Mouse (Mus musculus): ENCODE measurements around the gene Fap.

Gene Fap

DNA sequence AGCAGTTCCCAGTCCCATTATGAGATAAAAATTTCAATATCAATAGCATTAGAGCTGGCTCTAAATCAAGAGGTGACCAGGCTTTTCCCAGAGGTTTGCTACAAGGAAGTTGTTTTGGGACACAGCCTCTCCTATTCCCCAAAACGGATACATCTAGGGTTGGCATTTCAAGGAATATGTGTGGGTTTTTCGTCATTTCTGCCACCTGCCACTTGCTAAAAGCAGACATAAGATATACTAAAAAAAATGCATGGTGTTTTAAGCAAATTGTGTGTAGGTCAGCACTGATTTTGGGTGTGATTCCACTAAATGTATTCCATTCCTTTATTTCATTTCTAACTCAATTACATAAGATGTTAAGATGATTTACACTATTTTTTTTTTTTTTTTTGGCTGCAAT lies 56.1 kb downstream of the Fap start:
- no peak for DNase-seq

DNA sequence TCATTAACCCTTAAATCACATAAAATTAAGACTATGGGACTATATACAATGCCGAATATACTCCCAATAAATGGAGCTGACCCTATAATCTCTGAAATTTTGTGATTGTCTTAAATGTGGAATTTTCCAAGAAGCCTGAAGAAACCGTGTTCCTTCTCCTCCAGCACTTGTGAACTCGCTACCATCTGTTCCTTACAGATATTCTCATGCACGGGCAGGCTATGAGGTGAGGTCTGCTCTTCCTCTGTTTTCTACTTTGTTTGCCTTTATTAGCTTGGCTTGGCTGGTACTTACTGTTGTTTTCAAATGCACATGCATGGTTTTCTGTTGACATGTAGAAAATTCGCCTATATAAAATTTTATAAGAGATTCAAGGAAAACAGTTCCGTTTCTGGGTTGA lies 59.4 kb downstream of the Fap start:
- DNase-seq: no peak

DNA sequence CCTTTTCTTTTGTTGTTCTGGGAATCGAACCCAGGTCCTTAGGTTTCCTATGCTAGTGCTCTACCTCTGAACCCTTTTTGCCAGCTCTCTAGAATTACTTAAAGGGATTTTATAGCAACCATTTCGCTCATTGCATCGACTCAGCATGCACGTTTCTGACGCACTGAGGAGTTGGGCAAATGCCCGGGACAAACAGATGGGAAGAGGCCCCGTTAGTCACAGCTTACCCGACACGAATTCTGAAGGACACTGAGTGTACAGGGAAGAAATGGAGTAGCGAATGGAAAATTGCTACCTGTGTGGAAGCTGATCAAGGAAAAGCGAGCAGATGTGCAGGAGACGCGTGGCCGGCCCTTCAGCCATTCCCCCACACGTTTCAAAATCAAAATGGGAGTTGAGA lies 60.4 kb downstream of the Fap start:
- DNase-seq: no peak

DNA sequence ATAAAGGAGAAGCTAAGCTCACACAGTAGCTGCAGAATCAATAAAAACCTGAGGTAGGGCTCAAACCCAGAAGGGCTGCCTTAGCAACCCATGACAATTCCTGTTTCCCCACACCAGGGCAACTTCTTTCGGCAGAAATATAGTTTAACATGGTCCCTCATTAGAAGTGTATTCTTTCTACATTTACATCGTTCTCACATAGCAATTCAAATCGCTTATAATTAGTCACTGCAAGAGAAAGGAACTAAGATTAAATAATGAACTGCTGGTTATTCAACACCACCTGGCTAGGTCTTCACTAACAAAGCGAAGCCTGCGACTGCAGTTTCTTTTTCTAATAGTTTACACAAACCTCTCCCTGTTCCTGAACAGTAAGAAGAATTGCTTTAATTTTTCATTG lies 66.7 kb downstream of the Fap start:
- no peak for DNase-seq

DNA sequence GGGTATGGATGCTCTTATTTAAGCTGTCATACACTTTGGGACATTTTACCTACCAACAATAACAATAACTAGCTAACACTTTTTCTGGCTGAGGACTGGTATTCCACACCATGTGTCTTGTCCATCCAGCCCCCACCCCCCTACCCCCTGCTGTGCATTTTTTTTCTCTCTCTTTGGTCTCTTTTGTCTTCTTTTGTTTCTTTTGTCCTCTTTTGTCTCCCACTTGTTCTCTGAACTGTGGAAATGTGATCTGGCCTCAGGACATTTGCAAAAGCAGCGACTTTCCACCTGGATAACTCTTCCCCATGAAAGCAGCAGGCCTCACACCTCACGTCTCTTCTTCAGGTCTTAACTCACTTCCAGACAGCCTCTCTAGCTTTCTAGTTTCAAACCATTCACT lies 67.4 kb downstream of the Fap start:
- DNase-seq: no peak

DNA sequence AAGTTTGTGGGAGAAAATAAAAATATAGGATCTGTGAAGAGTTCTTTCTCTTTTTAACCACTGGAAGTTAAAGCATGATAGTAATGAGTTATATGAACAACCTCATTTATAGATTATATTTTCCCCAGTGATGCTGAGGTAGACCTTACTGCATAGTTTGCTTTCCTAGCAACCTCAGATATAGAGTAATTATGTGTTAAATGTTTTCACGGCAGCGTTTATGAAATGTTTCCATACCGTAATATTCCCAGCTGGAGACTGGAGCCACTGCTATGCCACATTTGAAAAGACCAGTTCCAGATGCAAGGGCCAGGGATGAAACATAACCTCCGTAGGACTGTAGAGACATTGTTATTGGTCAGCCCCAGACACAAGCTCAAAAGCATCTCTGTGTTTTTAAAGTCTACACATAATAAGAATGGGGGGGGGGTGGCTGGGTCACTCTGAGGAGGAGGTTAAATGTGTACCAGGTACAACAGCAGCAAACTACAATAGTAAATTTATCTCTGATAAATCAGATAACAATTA lies 69.5 kb downstream of the Fap start:
- DNase-seq: no peak

DNA sequence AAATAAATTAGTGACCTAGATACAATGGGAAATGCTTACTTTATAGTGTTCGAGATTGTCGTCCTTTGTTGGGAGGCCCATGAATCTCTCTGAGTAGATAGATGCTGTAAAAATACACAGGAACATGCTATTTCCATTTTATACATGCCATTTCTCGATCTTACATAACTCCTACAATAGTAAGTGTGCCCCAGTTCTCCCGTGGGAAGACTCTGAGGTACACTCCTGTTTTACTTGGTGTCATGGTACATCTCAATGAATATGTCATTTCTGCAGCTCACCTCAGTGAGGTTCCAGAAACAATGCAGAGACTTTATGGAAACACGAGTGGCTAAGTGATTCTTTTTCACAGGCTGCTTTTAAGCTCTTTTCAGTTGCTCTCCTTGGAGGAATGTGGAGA lies 70.5 kb downstream of the Fap start:
- DNase-seq: no peak

DNA sequence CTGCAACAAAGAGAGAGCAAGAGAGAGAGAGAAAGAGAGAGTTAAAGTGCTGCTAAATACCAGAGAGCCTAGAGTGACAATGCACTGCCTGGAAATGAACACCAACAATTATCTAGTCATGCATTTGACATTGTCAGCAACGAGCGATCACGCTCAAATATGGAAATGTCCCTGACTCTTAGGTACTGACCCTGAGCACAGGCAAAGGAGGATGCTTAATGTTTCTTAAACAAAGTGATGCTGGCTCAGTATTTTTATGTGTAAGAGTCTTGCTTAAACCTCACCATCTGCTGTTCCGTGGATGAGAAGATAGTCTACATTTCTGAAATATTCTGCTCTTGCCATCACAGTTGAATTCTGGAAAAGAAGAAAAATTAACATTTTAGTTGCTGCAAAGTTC lies 71.4 kb downstream of the Fap start:
- DNase-seq: no peak

DNA sequence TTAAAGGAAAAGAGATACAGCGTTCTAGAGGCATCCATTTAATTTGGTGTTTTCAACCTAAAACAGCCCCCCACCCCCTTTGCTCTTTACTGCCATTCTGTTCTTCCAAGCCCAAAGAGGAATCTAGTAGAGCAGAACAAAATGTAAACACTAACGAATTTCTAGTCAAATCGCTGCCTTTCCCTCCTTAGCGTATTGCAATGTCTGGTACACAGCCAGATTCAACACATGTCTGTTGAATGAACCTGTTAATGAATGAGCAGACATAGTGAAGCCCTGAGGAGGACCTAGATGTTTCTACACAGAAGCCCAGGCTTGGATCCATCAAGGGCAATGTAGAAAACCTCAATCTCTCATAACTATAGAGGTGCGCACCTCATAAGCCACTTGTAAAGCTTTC lies 75.1 kb downstream of the Fap start:
- no peak for DNase-seq

DNA sequence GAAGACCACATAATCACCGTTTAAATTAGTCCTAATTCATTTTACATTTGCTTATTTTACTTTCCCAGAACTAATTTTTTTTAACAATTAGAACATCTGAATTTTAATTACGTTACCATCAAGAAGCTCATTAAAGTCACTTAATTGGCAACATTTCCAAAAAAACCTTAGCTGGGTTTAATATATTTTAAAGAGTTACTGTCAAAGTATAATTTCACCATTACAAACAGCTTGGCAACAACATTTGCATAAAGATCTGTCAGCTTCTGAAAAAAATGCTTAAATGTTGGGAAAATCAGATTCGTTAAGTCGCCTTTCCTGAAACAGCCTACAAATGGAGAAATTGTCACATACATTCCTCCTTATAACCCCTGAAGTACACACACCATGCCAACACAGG lies 75.8 kb downstream of the Fap start:
- no peak for DNase-seq

DNA sequence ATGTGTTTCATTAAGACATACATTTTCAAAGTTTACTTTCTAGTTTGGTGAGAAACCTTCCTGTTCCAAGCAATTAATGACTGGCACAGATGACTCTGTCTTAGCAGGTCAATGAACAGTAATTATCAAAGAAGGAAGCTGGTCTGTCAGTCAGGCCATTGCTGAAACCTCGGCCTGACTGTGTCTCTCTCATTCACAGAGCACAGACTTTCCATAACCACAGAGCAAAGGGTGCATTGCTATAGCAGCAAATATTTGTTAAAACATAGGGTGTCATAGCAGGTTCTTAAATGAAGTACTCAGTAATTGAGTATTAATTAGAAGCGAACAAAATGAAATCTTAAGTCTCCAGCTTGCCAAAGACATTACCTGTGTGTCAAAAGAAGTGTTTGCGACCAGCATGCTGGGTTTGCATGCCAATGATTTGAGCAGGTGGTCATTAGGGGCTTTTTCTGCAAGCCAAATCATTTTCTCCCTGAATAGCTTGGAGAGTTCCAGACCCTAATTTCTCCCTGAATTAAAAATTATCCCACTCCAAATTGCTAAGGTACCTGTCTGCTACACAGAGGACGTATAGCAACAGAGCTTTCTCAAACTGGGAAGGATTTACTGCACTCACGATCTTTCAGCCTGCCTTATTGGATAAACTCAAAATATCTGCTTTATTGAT lies 76.4 kb downstream of the Fap start:
- no peak for DNase-seq

DNA sequence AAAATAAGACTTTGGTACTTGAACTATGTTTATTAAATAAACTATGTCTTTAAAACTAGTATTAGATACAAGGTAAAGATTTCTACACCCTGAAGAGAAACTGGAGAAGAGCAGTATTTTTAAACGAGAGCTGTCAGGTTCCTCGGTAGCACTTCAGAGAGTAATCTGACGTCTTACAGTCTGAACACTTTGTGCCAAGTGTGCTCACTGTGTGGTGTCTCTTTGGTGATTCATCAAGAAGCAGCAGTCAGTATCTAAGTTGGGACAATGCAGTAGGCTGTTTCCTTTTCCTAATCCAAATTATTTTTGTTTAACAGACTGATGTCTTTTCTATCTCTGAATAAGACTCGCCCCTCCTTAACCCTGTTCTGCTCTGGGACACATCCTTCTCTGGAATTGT lies 78.5 kb downstream of the Fap start:
- no peak for DNase-seq

DNA sequence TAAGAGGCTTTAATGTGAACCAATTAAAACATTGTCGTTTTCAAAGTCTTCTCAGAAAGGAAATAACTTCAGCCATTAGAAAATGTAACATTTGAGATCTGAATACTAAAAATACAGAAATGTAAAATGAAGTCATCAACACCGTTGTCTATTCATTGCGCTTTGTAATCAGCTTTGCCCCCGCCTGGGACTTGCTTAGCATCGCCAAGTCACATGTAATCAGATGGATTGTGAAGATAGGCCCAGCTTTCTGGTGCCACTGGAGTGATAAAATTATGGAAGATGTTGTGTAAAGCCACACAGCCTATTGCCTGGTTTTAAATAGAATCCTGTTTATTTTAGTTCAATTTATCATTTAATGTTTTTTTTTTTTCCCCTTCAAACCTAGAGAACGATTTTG lies 84.0 kb downstream of the Fap start:
- DNase-seq: no peak

DNA sequence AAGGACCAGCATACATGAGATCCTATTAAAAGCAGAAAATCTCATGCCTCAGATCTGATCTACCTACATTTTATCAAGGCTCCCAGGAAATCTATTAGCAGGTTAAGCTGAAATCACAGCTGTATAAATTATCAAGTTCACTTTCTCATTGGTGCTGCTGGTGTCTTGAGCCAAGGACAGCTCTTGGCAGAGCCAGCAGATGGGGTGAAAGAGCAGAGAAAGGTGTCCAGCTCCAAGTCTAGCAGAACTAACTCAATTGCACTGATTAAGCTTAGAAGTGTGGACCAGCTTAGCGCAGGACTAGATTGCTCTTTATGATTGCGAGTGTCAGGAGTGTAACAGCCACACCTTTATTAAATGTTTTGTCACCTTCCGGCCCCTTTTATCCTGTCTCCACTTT lies 89.0 kb downstream of the Fap start:
- peak; percentile 18 for DNase-seq

DNA sequence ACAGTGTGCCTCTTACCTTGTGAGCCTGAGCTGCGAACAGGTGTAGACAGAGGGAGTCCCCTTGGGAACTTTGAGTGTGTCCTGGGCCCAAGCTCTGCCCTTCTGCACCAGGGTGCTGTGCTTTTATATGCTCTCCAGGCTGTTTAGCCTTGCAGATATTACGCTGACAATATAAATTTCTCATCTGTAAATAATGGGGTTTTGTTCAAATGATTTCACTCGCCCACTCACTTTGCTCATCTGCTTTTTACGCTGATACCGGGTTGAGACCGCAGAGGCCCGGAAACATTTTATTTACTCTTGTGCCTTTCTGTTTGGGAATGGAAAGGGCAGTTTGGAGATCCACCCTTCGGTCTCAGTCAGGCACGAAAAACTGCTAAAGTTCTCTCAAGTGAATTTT lies 90.3 kb downstream of the Fap start, which contains the start of gene Gcg:
TSS of gene Gcg (minus strand) at position 101 of the 400 bp plus-strand sequence.
- DNase-seq: no peak

DNA sequence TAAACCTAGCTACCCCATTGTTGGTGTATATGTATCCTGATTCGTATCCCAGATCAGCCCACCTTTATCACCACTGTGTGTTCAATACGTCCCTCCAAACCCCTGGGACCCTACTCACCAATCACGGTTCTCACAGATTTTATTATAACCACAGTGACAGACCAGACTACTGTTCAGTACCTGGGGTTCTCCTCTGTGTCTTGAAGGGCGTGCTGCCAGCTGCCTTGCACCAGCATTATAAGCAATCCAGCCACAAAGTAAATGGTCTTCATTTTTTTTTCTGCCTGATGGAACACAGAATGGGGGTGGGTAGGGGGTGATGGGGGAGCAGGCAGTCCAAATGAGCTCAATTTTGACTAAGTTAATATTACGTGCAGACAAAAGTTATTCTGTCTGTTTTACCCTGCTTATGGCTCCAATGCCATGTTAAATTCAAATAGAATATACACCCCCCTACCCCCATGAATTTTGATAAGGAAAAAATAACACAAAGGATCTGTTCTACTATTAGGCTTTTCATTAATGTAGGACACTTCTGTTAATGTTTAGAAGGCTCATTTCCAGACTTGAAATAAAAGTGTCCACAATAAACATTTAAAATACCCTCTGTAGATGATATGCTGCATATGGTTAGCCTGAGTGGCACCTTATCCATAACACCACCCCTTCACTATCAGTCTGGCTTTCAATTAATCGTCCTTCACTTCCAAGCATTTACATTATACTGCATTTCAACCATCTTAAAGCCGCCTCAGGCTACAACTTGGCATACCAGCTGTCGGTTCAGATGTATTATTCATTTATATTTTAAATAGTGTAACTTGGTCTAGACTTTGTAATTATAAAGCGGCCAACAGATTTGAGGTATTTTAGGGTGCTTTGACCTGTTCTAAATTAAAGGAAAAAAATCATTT lies 93.3 kb downstream of the Fap start:
- no peak for DNase-seq

DNA sequence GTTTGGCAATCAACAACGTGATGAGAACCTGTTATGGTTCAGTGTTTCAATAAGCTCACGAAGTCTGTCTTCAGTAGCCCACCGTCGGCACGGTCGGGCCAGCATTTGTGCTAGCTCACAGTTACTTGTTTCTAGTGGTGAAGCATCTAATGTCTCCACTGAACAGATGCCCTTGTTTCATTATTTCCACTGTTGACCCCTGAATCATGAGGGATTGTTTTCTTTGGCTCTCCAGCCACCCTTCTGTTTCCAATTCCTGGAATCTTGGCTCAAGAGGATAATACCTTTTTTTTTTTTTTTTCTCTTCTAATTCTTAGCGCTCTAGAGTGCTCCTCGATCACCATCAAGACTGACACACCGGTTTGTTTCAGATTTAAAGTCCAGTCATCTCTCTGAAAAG lies 104.3 kb downstream of the Fap start:
- no peak for DNase-seq

DNA sequence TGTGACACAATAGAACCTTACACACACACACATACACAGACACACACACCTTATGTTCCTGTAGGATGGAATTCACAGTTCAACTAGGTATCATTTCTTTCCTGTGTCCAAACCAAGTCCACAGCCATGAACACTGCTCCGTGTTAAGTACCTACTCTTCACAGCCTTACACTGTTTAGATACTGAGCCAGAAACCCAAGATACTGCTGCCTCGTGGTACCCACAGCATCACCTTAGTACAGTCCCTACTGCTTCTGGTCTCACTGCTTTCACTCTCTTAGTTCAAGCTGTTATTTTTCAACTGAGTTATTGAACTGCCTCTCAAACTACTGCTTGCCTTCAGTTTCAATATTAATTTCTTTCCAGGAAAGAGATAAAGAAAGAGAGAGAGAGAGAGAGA lies 110.6 kb downstream of the Fap start:
- no peak for DNase-seq

DNA sequence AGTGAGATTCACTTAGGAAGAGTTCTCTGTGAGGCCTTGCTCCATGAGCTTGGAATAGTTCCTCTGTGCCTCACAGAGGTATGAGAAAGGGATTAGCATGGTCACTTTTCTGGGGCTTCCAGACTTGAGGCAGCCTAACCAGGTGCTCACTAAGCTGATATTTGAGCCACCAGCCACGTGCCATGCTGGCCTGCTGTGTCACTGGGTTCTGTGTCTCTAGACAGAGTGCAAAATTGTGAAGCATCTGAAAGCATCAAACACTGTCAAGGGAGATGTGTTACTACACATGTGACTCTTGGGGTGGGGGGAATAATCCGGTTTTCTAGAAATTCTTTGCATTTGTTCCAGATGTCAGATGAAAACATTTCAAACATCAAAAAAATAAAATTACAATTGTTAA lies 111.7 kb downstream of the Fap start:
- no peak for DNase-seq

DNA sequence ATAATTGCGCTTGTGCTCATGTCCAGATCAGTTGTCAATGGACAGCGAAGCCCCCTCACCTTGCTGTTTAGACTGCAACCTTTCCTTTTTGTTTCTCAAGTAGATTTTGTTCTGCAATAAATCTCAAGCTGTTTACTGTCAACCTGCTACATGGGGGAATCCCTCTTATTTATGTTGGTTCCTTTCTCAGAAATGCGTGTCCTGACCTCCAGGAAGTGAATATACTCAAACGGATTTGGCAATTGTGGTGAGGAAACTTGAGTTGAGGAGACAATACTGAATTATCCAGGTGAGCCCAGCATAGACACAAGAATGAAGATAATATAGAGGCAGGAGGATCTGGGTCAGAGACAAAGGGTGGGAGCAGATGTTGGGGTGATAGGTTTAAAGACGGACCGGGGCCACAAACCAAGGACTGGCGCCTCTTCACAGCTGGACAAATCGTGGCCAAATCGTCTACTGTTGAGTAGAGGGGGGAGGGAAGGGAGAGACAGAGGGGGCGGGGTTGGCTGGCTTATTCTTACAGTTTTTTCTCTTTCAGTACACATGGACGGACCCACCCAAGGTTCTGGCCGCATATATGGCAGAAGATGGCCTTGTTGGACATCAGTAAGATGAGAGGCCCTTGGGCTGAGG lies 112.9 kb downstream of the Fap start:
- DNase-seq: no peak

DNA sequence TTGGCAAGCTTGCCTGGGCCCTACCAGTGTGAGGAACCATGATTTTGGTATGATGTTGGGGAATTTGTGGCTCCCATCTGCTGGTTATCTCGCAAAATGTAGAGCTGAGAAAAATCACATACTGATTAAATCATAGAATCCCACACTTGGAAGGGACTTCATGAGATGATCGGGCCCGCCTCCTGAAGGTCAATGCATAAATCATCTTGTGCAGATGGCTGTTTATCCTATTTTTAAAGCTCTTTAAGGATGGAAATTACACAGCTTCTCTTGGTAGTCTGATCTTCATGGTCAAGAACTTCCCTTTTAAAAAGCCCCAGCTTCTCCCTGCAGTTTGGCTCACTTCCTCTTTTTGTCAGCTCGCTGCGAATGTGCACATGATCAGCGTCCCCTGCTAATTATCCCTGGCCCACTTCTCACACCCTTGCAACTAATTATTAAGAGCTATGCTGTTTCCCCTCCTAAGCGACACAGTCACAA lies 113.6 kb downstream of the Fap start:
- peak; percentile 25 for DNase-seq

DNA sequence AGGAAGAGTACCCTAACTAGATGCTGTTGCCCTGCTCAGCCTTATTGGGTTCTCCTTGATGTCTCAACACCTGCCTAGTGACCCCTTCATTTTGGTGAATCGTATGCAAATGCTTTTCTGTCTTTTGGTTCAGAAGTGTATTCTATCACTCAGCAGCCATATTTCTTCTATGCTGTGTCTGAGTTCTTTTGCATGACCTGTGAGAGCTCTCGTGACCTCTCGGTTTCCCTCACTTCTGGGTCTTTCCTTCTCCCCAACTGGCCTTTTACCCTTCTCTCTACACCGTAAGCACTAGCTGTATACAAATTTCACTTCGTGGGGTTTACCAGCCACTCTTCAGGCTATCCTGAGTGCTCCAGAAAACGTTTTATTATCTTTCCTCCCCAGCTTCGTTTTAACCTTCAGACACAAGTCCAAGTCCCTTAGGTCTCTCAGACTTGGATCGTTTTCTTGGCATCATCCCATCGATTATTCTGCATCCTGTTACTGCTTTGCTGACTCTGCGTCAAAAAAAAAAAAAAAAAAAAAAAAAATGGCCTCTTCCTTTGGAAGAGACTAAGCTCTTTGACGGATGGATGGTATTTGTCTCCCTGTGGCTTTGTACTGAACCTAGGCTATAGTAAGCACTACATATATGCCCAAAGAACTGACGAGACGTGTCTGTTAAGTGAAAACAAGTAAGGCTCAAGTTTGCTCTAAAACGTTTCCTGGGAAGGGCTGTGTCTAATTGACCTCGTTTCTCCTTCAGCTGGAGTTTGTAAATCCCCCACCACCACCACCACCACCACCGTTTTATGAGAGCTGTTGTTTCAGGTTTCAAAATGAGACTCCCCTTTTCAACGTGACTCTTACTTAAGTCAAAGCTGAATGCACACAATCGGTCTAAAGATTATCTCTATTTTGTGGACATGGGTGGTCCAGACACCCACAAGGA lies 114.4 kb downstream of the Fap start:
- no peak for DNase-seq

Data from kidney, postnatal 10 days (tissue).